Mouse (Mus musculus) MEL (cell line): ENCODE results near the gene Arsb. TPM values are rescaled to one million over a fixed set of nuclear protein-coding genes. Genes with fewer than 3 reads are reported as not detected.

Experiments used
- DNase-seq: peaks from one replicate; pipeline ENCODE4 v3.0.0; 2011; ENCODE audit warnings: low read depth, low spot score
- H3K27ac ChIP-seq: 2 replicates; pipeline ENCODE4 v1.5.1; 2012; ENCODE audit warnings: low read depth, mild to moderate bottlenecking, control low read depth, low read length, moderate library complexity; ENCODE audit not compliant: control insufficient read depth
- H3K27me3 ChIP-seq, 2 experiments: fragments of 150-350 bp in 1 of 2; sonication (generic) in 1 of 2; 2 replicates each; pipeline ENCODE4 v1.6.1; 2012; ENCODE audit warnings: low read length in 2 of 2, mild to moderate bottlenecking in 2 of 2, improper control_type of control experiment in 1 of 2, moderate library complexity in 1 of 2; ENCODE audit not compliant: insufficient read depth in 2 of 2, control insufficient read depth in 1 of 2
- H3K36me3 ChIP-seq, 2 experiments: 2 replicates each; pipeline ENCODE4 v1.6.1; 2012 to 2014; ENCODE audit warnings: low read length in 2 of 2, improper control_type of control experiment in 1 of 2, inconsistent platforms in 1 of 2, mild to moderate bottlenecking in 1 of 2; ENCODE audit not compliant: insufficient read depth in 2 of 2, control insufficient read depth in 1 of 2
- H3K4me1 ChIP-seq, 2 experiments: fragments of 150-350 bp in 1 of 2; sonication (generic) in 1 of 2; 2 replicates each; pipeline ENCODE4 v1.6.1; 2012; ENCODE audit warnings: low read length in 2 of 2, improper control_type of control experiment in 1 of 2, mild to moderate bottlenecking in 1 of 2; ENCODE audit not compliant: insufficient read depth in 2 of 2, control insufficient read depth in 1 of 2
- H3K4me3 ChIP-seq, 2 experiments: fragments of 150-350 bp in 1 of 2; sonication (generic) in 1 of 2; 2 replicates each; pipeline ENCODE4 v1.5.1; 2012; ENCODE audit warnings: low read depth in 2 of 2, low read length in 2 of 2, mild to moderate bottlenecking in 2 of 2, moderate library complexity in 2 of 2, control low read depth in 1 of 2, improper control_type of control experiment in 1 of 2; ENCODE audit not compliant: control insufficient read depth in 1 of 2, insufficient read depth in 1 of 2
- H3K79me2 ChIP-seq: 2 replicates; pipeline ENCODE4 v1.6.1; 2012; ENCODE audit warnings: mild to moderate bottlenecking, low read length, moderate library complexity; ENCODE audit not compliant: control insufficient read depth, poor library complexity, insufficient read depth
- H3K9ac ChIP-seq: 2 replicates; pipeline ENCODE4 v1.6.1; 2012; ENCODE audit warnings: low read depth, mild to moderate bottlenecking, control low read depth, low read length, moderate library complexity; ENCODE audit not compliant: control insufficient read depth, poor library complexity, severe bottlenecking
- H3K9me3 ChIP-seq: fragments of 150-350 bp; sonication (generic); replicated peaks from 2 replicates; pipeline ENCODE4 v1.6.1; 2012; ENCODE audit warnings: mild to moderate bottlenecking, low read length, improper control_type of control experiment, moderate library complexity; ENCODE audit not compliant: insufficient read depth
- CHD1 ChIP-seq: IDR thresholded peaks from 2 replicates; pipeline ENCODE4 v1.6.1; 2012; ENCODE audit warnings: low read depth, mild to moderate bottlenecking, inconsistent platforms, low read length, improper control_type of control experiment
- CHD2 ChIP-seq: IDR thresholded peaks from 2 replicates; pipeline ENCODE4 v1.6.1; 2011; ENCODE audit warnings: low read length, improper control_type of control experiment
- CTCF ChIP-seq, 3 experiments: IDR thresholded peaks in 2 of 3; conservative IDR thresholded peaks in 1 of 3; 2 replicates each; pipeline ENCODE4 v1.5.1; 2011 to 2012; ENCODE audit warnings: low read length in 3 of 3, low read depth in 2 of 3, mild to moderate bottlenecking in 2 of 3, improper control_type of control experiment in 1 of 3, inconsistent platforms in 1 of 3, mixed read lengths in 1 of 3, moderate library complexity in 1 of 3; ENCODE audit not compliant: control insufficient read depth in 1 of 3, insufficient read depth in 1 of 3, poor library complexity in 1 of 3, severe bottlenecking in 1 of 3
- E2F4 ChIP-seq: IDR thresholded peaks from 2 replicates; pipeline ENCODE4 v1.6.1; 2011; ENCODE audit warnings: low read depth, low read length, improper control_type of control experiment, borderline replicate concordance
- ELF1 ChIP-seq: IDR thresholded peaks from 2 replicates; pipeline ENCODE4 v1.6.1; 2014; ENCODE audit warnings: low read depth, mild to moderate bottlenecking, inconsistent platforms, low read length, improper control_type of control experiment, moderate library complexity
- ETS1 ChIP-seq: IDR thresholded peaks from 2 replicates; pipeline ENCODE4 v1.6.1; 2012; ENCODE audit warnings: low read depth, mild to moderate bottlenecking, inconsistent platforms, low read length, improper control_type of control experiment, moderate library complexity
- GABPA ChIP-seq: IDR thresholded peaks from 2 replicates; pipeline ENCODE4 v1.6.1; 2012; ENCODE audit warnings: low read depth, mild to moderate bottlenecking, inconsistent platforms, low read length, improper control_type of control experiment, moderate library complexity
- HCFC1 ChIP-seq: IDR thresholded peaks from 2 replicates; pipeline ENCODE4 v1.6.1; 2012; ENCODE audit warnings: low read depth, mild to moderate bottlenecking, inconsistent platforms, low read length, improper control_type of control experiment, moderate library complexity
- MAZ ChIP-seq: IDR thresholded peaks from 2 replicates; pipeline ENCODE4 v1.6.1; 2012; ENCODE audit warnings: low read depth, mild to moderate bottlenecking, inconsistent platforms, low read length, improper control_type of control experiment
- MXI1 ChIP-seq: IDR thresholded peaks from 2 replicates; pipeline ENCODE4 v1.6.1; 2011; ENCODE audit warnings: mild to moderate bottlenecking, low read depth, low read length, improper control_type of control experiment
- POLR2AphosphoS2 ChIP-seq: IDR thresholded peaks from 2 replicates; pipeline ENCODE4 v1.6.1; 2011; ENCODE audit warnings: low read length, improper control_type of control experiment
- RAD21 ChIP-seq: IDR thresholded peaks from 2 replicates; pipeline ENCODE4 v1.6.1; 2011; ENCODE audit warnings: mild to moderate bottlenecking, low read depth, low read length, improper control_type of control experiment
- USF1 ChIP-seq: IDR thresholded peaks from 2 replicates; pipeline ENCODE4 v1.6.1; 2014; ENCODE audit warnings: low read depth, mild to moderate bottlenecking, inconsistent platforms, low read length, improper control_type of control experiment, moderate library complexity
- ZMIZ1 ChIP-seq: IDR thresholded peaks from 2 replicates; pipeline ENCODE4 v1.6.1; 2012; ENCODE audit warnings: low read depth, mild to moderate bottlenecking, inconsistent platforms, low read length, improper control_type of control experiment, moderate library complexity
- polyA plus RNA-seq, 2 experiments: library from polyadenylated mRNA; stranded (reverse) in 1 of 2; unstranded in 1 of 2; fragments of >175 nt in 1 of 2; fragments of >200 nt in 1 of 2; gene quantifications; 2 replicates each; pipeline versions ENCODE4 v1.2.1 to v1.2.4; 2012; ENCODE audit warnings: low replicate concordance in 2 of 2, low read depth in 1 of 2; ENCODE audit not compliant: insufficient read length in 2 of 2, insufficient read depth in 1 of 2, missing spikeins in 1 of 2
- total RNA-seq: library from RNA; depleted of rRNA; stranded (reverse); fragments of 300-350 nt; gene quantifications from 2 replicates; pipeline ENCODE4 v1.2.3, GENCODE M21; 2012

Gene Arsb
- total and polyA plus RNA-seq, 3 experiments: 0.04 to 0.07 TPM; not detected in 1

DNA sequence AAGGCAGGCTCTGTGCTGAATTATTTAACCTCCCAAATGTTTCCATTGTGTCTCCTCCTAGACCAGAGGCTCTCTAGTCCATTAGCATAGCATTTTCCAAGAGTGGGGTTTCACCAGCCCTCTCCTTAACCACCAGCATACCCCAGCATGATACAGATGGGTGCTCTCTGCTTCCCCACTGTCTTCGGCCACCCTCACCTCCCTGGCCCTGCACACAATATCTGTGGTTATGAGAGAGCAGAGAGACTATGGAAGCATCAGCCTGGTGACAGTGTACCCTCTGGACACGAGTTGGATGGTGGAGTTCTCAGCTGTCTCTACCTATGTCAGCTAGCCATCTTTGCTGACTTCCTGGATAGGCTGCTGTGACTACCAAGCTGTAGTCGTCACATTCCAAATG lies 142.8 kb downstream of the Arsb start:
- no peaks in the 10 kb centered on the region for H3K4me1 ChIP-seq
- no peak overlapping the region for H3K4me3 ChIP-seq
- DNase-seq: no peak
- TF ChIP-seq ZMIZ1: no peak
- H3K27me3 ChIP-seq: no peaks in the 10 kb centered on the region
- H3K9ac ChIP-seq: no peak overlapping the region
- H3K79me2 ChIP-seq: no peaks in the 10 kb centered on the region
- H3K9me3 ChIP-seq: no peaks in the 10 kb centered on the region
- no peak overlapping the region for H3K27ac ChIP-seq
- H3K36me3 ChIP-seq: no peaks in the 10 kb centered on the region

DNA sequence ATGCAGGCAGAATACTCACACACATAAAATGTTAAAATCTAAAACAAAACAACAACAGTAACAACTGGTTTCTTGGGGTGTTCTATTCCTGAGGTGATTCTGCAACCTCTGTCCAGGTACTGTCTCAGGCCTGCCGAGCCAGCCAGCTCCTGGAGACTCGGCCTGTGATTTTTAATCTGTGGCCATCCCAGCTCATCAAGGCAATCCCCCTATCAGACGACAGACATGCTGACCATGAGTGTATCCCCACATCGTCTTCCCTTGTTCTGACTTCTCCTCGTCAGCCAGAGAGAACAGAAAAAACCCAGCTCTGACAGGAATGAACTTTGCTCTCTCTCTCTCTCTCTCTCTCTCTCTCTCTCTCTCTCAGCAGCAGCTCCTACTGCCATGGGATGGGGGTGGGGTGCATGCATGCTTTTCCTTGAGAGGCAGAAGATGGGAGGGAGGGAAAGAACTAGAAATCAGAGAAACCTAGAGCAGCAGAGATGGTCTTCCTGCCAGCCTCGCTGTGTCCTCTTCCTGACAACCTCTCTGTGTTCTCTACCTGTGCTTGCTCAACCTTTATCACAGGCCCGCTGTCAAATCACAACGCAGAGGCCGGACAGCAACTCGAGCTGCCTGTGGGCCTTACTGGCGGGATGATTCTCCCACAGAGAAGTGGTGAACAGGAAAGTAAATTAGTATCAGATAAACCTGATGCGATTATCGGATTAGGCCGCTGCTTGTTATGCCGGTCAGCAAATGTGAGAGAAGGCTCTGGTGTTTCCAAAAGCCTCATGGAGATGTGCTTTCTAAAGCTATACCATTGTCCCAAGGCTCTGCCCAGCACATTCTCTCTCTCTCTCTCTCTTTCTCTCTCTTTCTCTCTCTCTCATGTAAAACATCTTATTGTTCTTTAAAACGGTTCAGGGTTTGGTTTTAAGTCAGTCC lies 144.5 kb downstream of the Arsb start:
- no peak for DNase-seq

DNA sequence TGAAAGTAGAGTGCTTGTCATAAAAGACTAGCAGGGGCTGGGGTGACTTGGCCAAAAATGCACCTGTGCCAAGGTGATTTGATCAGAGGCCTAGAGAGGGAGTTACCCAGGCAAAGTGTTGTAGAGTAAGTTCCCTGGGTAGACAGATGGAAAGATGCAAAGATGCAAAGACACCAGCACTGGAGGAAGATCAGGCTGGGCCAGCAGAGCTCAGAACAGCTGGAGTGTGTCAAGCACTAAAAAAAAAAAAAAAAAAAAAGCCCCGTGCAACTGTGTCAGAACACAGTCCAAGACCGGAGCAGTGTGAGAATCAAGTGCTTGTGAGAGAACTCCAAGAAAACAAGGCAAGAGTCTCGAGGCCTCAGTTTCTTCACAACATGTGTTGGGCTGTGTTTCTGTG lies 148.1 kb downstream of the Arsb start:
- no peak overlapping the region for H3K27ac ChIP-seq
- no peaks in the 10 kb centered on the region for H3K4me1 ChIP-seq
- H3K27me3 ChIP-seq: no peaks in the 10 kb centered on the region
- no peak overlapping the region for H3K9ac ChIP-seq
- H3K9me3 ChIP-seq: no peaks in the 10 kb centered on the region
- DNase-seq: no peak
- no peaks in the 10 kb centered on the region for H3K79me2 ChIP-seq
- H3K36me3 ChIP-seq: no peaks in the 10 kb centered on the region
- TF ChIP-seq ETS1 (no peak), GABPA (no peak), CTCF (IDR thresholded peaks at IDR 0.05 in 2 of 3, conservative IDR thresholded peaks at IDR 0.05 in 1 of 3; ENCODE audit: control insufficient read depth in 1 of 3, insufficient read depth in 1 of 3, low read depth in 2 of 3, low read length in 3 of 3, poor library complexity in 1 of 3, severe bottlenecking in 1 of 3) (no peak), RAD21 (no peak), HCFC1 (no peak), ZMIZ1 (no peak), MAZ (no peak), USF1 (no peak), CHD1 (no peak), ELF1 (no peak), POLR2AphosphoS2 (no peak), MXI1 (no peak), E2F4 (no peak), CHD2 (no peak)
- no peak overlapping the region for H3K4me3 ChIP-seq

More for the DNA sequence above, 144.5 kb downstream of the Arsb start:
- Histone ChIP-seq H3K27me3 (no peaks in the 10 kb centered on the region), H3K9ac (no peak overlapping the region), H3K27ac (no peak overlapping the region), H3K4me1 (no peaks in the 10 kb centered on the region), H3K9me3 (no peaks in the 10 kb centered on the region), H3K36me3 (no peaks in the 10 kb centered on the region), H3K4me3 (no peak overlapping the region), H3K79me2 (no peaks in the 10 kb centered on the region)
- no peak for TF ChIP-seq POLR2AphosphoS2
